Mouse (Mus musculus) heart, adult 2 months (tissue): ENCODE measurements around the gene Gm3448. TPM values are rescaled to one million over a fixed set of nuclear protein-coding genes. Genes with fewer than 3 reads are reported as not detected.
"Not testable (repeated sequence)": the region's sequence is repeated elsewhere in the genome, so short reads cannot be mapped to it uniquely, and the experiment has no call there.

Experiments
- DNase-seq, 2 experiments: peaks; one replicate each; pipeline ENCODE4 v3.0.0; 2021
- H3K27ac ChIP-seq: fragments of 200-600 bp; 2 replicates; pipeline ENCODE4 v1.8.1; 2022
- H3K27me3 ChIP-seq: fragments of 200-500 bp; 2 replicates; pipeline ENCODE4 v1.6.1; 2012; ENCODE audit warnings: mild to moderate bottlenecking, low read length, inconsistent platforms, mixed read lengths; ENCODE audit not compliant: control insufficient read depth, insufficient read depth
- H3K36me3 ChIP-seq: fragments of 200-500 bp; 2 replicates; pipeline ENCODE4 v1.6.1; 2012; ENCODE audit warnings: low read length, inconsistent platforms; ENCODE audit not compliant: control insufficient read depth, insufficient read depth
- H3K4me1 ChIP-seq: fragments of 200-500 bp; 2 replicates; pipeline ENCODE4 v1.6.1; 2011; ENCODE audit warnings: low read length; ENCODE audit not compliant: control insufficient read depth, insufficient read depth
- H3K4me3 ChIP-seq: fragments of 200-600 bp; 2 replicates; pipeline ENCODE4 v1.8.1; 2022
- H3K79me2 ChIP-seq: fragments of 200-500 bp; replicated peaks from 2 replicates; pipeline ENCODE4 v1.6.1; 2012; ENCODE audit warnings: mild to moderate bottlenecking, inconsistent platforms, low read length, moderate library complexity, mixed read lengths; ENCODE audit not compliant: control insufficient read depth, insufficient read depth
- H3K9ac ChIP-seq: fragments of 200-500 bp; 2 replicates; pipeline ENCODE4 v1.6.1; 2012; ENCODE audit warnings: low read depth, mild to moderate bottlenecking, control low read depth, inconsistent platforms, low read length, mixed read lengths
- CTCF ChIP-seq: fragments of 200-600 bp; IDR thresholded peaks from 2 replicates; pipeline ENCODE4 v1.8.1; 2022; ENCODE audit warnings: antibody characterized with exemption, mild to moderate bottlenecking, moderate library complexity
- EP300 ChIP-seq: fragments of 200-500 bp; IDR thresholded peaks from 2 replicates; pipeline ENCODE4 v1.6.1; 2011; ENCODE audit warnings: low read depth, low read length, control low read depth; ENCODE audit not compliant: insufficient read depth
- POLR2A ChIP-seq: fragments of 200-500 bp; IDR thresholded peaks from 2 replicates; pipeline ENCODE4 v1.6.1; 2011; ENCODE audit warnings: mild to moderate bottlenecking, low read depth, low read length, control low read depth; ENCODE audit not compliant: insufficient read depth
- whole genome bisulfite sequencing: fragments of 180-500 bp; shearing (Covaris S2); methylation state at CpG from one replicate; pipeline ENCODE4 v1.1.7; 2018; 5-methylcytosine and 5-hydroxymethylcytosine counted together
- intact Hi-C: fragments of 180-260 bp; cut with DNase I; formaldehyde crosslinking; loops from one replicate; pipeline ENCODE4 v1.15.1; 2025
- long read RNA-seq: library from polyadenylated mRNA; stranded (forward); transcript quantifications from one replicate; pipeline ENCODE4 v2.0.0, GENCODE M21; 2021
- polyA plus RNA-seq: library from polyadenylated mRNA; depleted of rRNA; stranded (reverse); fragments of >200 nt; gene quantifications from 2 replicates; pipeline ENCODE4 v1.2.3, GENCODE M21; 2012; rRNA removed
- total RNA-seq, 2 experiments: library from RNA; stranded (reverse); gene quantifications; 2 replicates each; pipeline ENCODE4 v1.2.3; 2021

Gm3448 gene
- total RNA-seq, result 1 to 10 TPM; 1.0 TPM
- 0.84 and 1.00 TPM in 2 replicates for polyA plus RNA-seq
- long read RNA-seq, partial matches to known transcripts, result 2 of 24 reads
- long read RNA-seq, other reads (novel, unspliced or antisense), result 22 of 24 reads

GRCm38 (mm10) chr17:15041175-15041729 lies at the start of gene Gm3448, which contains the start of the genes Ermard and Tcte3:
TSS of gene Gm3448 (minus strand) at chr17:15041537.
TSS of gene Ermard (plus strand) at chr17:15041208.
TSS of gene Tcte3 (minus strand) at chr17:15041488.
- H3K4me3 ChIP-seq, H3K36me3 ChIP-seq, H3K27me3 ChIP-seq, H3K9ac ChIP-seq, H3K27ac ChIP-seq, H3K79me2 ChIP-seq, intact Hi-C loops, H3K4me1 ChIP-seq: not testable (repeated sequence)
- WGBS, result 2% methylated on average over 12 of the region's 56 CpGs
- peak; percentile 58 to 65 for DNase-seq

DNA sequence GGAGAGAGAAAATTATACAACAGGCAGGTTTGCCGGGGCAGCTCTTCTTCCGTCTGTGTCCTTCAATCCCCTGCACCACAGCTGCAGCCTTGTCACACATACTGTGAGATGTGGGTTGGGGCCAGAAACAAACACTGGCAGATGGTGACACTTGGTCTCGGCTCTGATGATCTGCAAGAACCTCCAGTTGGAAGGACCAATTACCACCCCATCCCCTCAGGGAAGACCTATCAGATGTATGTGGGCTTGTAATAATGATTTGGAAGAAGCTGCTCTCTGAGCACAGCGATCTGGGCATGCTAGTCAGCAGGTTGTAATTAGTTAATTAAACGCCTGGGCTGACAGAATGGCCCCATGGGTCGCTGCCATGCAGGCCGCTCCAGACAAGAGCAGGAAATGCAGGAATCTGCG lies 47.3 kb upstream of the Gm3448 start:
- Histone ChIP-seq H3K9ac (no peak overlapping the region), H3K27me3 (no peaks in the 10 kb centered on the region), H3K4me3 (no peak overlapping the region), H3K4me1 (no peaks in the 10 kb centered on the region), H3K27ac (no peak overlapping the region), H3K36me3 (no peaks in the 10 kb centered on the region), H3K79me2 (no peaks in the 10 kb centered on the region)
- TF ChIP-seq EP300 (no peak), CTCF (no peak), POLR2A (no peak)
- intact Hi-C loops, result no loop called here
- WGBS, result 40% methylated on average over 8 of the region's 8 CpGs
- DNase-seq, result no peak

DNA sequence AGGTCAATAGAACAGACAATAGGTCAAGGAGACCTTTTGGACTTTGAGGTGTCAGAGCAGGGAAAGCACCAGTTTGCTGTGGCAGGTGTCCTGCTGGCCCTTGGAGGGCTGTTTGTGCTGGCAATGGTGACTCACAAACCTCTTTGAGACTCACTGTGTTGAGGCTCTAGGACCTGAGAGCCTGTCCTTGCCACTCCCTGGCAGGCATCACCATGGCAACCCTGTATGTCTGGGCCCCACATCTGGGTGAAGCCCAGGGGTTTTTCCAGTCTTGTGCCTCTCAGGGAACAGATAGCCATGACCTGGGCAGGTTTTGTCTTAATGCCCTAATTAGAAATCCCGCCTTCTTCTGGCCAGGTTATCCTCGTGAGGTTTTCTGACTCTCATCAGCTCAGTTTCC lies 46.8 kb upstream of the Gm3448 start:
- Histone ChIP-seq H3K9ac (no peak overlapping the region), H3K79me2 (no peaks in the 10 kb centered on the region), H3K36me3 (no peaks in the 10 kb centered on the region), H3K4me1 (no peaks in the 10 kb centered on the region), H3K27ac (no peak overlapping the region), H3K4me3 (no peak overlapping the region), H3K27me3 (no peaks in the 10 kb centered on the region)
- no peak for DNase-seq
- WGBS, result 42% methylated on average over 2 of the region's 2 CpGs
- TF ChIP-seq EP300 (no peak), POLR2A (no peak), CTCF (no peak)
- intact Hi-C loops, result no loop called here

- TF ChIP-seq EP300 (no peak), CTCF (no peak), POLR2A (no peak)
- no peaks in the 10 kb centered on the region for H3K4me1 ChIP-seq
- no peaks in the 10 kb centered on the region for H3K27me3 ChIP-seq
- H3K4me3 ChIP-seq, result no peak overlapping the region
- no peak for DNase-seq
- intact Hi-C loops, result no loop called here
- 56% methylated on average over 2 of the region's 2 CpGs for WGBS
- no peak overlapping the region for H3K27ac ChIP-seq
- H3K36me3 ChIP-seq, result no peaks in the 10 kb centered on the region
- no peak overlapping the region for H3K9ac ChIP-seq
- H3K79me2 ChIP-seq, result no peaks in the 10 kb centered on the region
These were observed 43.7 kb upstream of the Gm3448 start for GRCm38 (mm10) chr17:15085006-15085405.

DNA sequence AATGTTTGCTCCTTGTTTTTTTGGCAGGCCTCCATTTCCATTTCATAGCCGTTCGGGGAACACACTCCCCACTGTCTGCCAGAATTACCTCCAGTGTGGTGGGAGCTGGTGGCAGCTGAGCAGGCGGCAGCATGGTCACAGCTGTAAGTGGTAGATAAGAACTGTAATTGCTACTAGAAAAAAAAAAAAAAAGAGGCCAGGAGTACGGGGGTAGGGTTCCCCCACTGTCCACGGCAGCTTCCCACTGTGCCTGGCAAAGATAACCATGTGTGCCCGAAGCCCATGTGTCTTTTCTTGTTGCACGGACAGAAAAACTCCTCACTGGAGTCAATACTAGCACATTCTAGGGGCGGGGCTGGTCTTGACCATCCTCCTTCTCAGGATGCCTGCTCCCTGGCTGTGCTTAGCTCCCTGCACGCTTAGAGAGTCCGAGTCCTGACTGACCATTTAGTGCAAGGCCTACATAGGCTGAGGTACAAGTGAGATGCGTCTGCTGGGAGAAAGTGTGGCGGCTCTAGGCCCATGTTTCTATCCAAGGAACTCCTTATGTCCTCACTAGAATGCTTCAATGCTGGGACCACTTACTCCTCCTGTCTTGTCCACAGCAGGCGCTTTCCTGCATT lies 43.0 kb upstream of the Gm3448 start:
- Histone ChIP-seq H3K9ac (no peak overlapping the region), H3K4me3 (no peak overlapping the region), H3K27me3 (no peaks in the 10 kb centered on the region), H3K36me3 (no peaks in the 10 kb centered on the region), H3K79me2 (no peaks in the 10 kb centered on the region), H3K4me1 (no peaks in the 10 kb centered on the region), H3K27ac (no peak overlapping the region)
- DNase-seq, result no peak
- intact Hi-C loops, result no loop called here
- TF ChIP-seq POLR2A (no peak), EP300 (no peak), CTCF (no peak)
- WGBS, result 41% methylated on average over 13 of the region's 13 CpGs

DNA sequence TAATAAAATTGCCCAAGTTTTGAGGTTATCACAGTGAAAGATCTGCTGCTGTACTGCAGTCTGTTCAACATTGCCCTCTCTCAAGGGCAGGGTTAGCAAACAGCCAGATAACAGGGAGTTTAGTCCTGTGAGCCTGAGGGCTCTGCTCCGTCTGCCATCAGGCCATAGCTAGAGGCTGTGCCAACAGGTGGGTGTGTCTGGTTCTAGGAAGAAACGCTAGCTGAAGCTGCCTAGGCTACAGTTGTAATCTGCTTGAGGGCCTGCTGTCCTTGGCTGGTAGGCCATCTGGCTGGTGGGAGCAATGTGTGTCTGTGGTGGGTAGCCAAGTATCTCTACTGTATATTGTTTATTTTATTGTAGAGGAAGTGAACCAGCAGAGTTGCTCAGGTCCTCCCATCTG lies 36.2 kb upstream of the Gm3448 start:
- no peak for TF ChIP-seq EP300
- no peak for TF ChIP-seq CTCF
- TF ChIP-seq POLR2A, result no peak
- H3K27ac ChIP-seq, result no peak overlapping the region
- intact Hi-C loops, result no loop called here
- H3K36me3 ChIP-seq, result no peaks in the 10 kb centered on the region
- H3K27me3 ChIP-seq, result no peaks in the 10 kb centered on the region
- WGBS, result 44% methylated on average over 2 of the region's 2 CpGs
- no peak for DNase-seq
- no peaks in the 10 kb centered on the region for H3K79me2 ChIP-seq
- H3K4me3 ChIP-seq, result no peak overlapping the region
- no peaks in the 10 kb centered on the region for H3K4me1 ChIP-seq
- H3K9ac ChIP-seq, result no peak overlapping the region
